1 mouse cellular context compared by ENCODE assay signal in the genomic region with DNA sequence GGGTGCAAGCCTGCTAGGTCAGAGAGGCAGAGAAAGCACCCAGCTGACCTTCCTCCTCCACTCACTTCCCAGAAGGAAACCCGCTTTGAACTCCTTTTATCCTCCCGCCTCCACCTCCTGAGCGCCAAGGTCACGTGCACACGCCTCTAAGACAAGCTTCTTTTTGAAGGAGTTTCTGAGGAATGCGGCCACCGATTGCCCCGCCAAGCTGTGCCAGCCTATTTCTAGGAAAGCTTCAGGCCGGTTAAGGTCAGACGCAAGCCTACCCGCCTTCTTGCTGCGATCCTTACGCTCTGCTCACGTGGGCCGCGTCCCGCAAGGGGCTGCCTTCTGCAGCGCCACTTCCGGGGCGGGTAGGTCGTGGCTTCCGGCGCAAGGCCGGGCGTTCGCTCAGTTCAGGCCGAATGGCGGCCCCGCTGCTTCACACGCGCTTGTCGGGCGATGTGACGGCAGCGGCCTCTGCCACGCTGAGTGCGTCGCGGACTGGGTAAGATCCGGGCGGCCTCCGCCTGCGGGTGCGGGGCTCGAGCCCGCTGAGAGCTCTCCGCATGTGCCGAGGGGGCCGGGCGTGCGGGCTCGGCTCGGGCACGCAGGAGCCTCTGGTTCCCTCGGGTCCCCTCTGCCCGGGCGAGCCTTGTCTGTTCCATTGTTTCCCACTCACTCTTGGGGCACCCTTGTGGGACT.
A peak's percentile ranks its signal among the peaks of the same experiment; 100 is the strongest.
TF ChIP-seq lines count a peak whose summit lies in the region.

A gene (plus strand): TSS at position 356 of the 684 bp plus-strand sequence.

TF ChIP-seq in MEL, 35 proteins besides CTCF, POLR2A, EP300 and RAD21 (continued from another document):
- TF ChIP-seq BHLHE40 (IDR thresholded peaks at IDR 0.05; ENCODE audit: borderline replicate concordance, low read depth, low read length): peak; percentile 88; the same call in 1 of the 2 replicates
- peak; percentile 97 for TF ChIP-seq ZMIZ1 (IDR thresholded peaks at IDR 0.05; ENCODE audit: low read depth, low read length)
- TF ChIP-seq TBP (IDR thresholded peaks at IDR 0.05; ENCODE audit: low read depth, low read length): peak; percentile 81
- no peak for TF ChIP-seq GATA1 (IDR thresholded peaks at IDR 0.05; ENCODE audit: low read depth, low read length)
- no peak for TF ChIP-seq MYB (IDR thresholded peaks at IDR 0.05; ENCODE audit: low read depth, low read length)
- TF ChIP-seq E2F4 (IDR thresholded peaks at IDR 0.05; ENCODE audit: borderline replicate concordance, low read depth, low read length): peak; percentile 37; the same call in 1 of the 2 replicates
- TF ChIP-seq ETS1 (IDR thresholded peaks at IDR 0.05; ENCODE audit: low read depth, low read length): 0 out of 2 replicates have a peak, but pooled peaks have one; percentile 11
- TF ChIP-seq CHD1 (IDR thresholded peaks at IDR 0.05; ENCODE audit: low read depth, low read length): no peak; the same call in 1 of the 2 replicates
- no peak for TF ChIP-seq RCOR1 (IDR thresholded peaks at IDR 0.05; ENCODE audit: low read depth, low read length)
- no peak for TF ChIP-seq MAZ (IDR thresholded peaks at IDR 0.05; ENCODE audit: low read depth, low read length)
- TF ChIP-seq SMC3 (IDR thresholded peaks at IDR 0.05; ENCODE audit: low read depth, low read length): no peak
- peak; percentile 99 for TF ChIP-seq NELFE (IDR thresholded peaks at IDR 0.05; ENCODE audit: low read depth, low read length)
- TF ChIP-seq TAL1 (IDR thresholded peaks at IDR 0.05; ENCODE audit: low read length): no peak
TF ChIP-seq in MEL: peak in this region for 17.
